Mouse (Mus musculus): ENCODE results near the gene Rbck1. TPM values are rescaled to one million over a fixed set of nuclear protein-coding genes. Genes with fewer than 3 reads are reported as not detected.

Rbck1 gene
- polyA plus RNA-seq, 1 experiment from 2014 or later: 94.4 TPM

- Histone ChIP-seq H3K27ac (peak within 1 kb of the TSS; percentile 63; the same call in 1 of the 2 replicates), H3K9me3 (no peaks in the 10 kb centered on the region), H3K27me3 (no peaks in the 10 kb centered on the region), H3K36me3 (no peaks in the 10 kb centered on the region), H3K4me2 (peak within 1 kb of the TSS; percentile 89), H3K4me1 (peaks cover 11% of the 10 kb centered on the region), H3K4me3 (peak within 1 kb of the TSS; percentile 50), H3K9ac (peak within 1 kb of the TSS; percentile 52)
- ATAC-seq (ENCODE audit: borderline replicate concordance, extremely low read depth, low FRiP score, low TSS enrichment): peak; percentile 87
- under 1% methylated on average over 51 of the region's 52 CpGs for WGBS
These were observed 11.1 kb upstream of the Rbck1 start, which contains the start of gene Trib3 for GRCm38 (mm10) chr2:152343329-152344213. Gene Trib3, minus strand, starts transcription at chr2:152344032.

GRCm38 (mm10) chr2:152339631-152340179 is 7.3 kb upstream of the Rbck1 start:
- no peaks in the 10 kb centered on the region for H3K9me3 ChIP-seq
- H3K27ac ChIP-seq: no peak overlapping the region
- no peak for ATAC-seq (ENCODE audit: borderline replicate concordance, extremely low read depth, low FRiP score, low TSS enrichment)
- H3K27me3 ChIP-seq: no peaks in the 10 kb centered on the region
- no peak overlapping the region for H3K4me2 ChIP-seq
- H3K4me3 ChIP-seq: no peak overlapping the region
- 85% methylated on average over 22 of the region's 22 CpGs for WGBS
- H3K9ac ChIP-seq: no peak overlapping the region
- peaks cover 25% of the 10 kb centered on the region for H3K4me1 ChIP-seq
- no peaks in the 10 kb centered on the region for H3K36me3 ChIP-seq

DNA sequence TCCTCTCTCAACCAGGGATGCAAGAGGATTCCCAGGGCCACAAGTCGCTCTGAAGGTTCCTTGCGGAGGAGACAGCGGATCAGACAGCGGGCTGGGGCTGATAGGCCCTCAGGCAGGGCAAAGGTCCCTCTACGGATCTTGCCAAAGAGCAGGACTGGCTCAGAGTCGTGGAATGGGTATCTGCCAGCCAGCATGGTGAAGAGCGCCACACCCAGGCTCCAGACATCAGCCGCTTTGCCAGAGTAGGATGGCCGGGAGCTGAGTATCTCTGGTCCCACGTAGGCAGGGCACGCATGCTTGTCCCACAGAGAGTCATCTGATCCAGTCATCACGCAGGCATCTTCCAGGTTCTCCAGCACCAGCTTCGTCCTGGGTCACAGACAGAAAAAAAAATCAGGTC is 5.9 kb upstream of the Rbck1 start:
- H3K4me3 ChIP-seq: no peak overlapping the region
- H3K4me2 ChIP-seq: no peak overlapping the region
- no peaks in the 10 kb centered on the region for H3K27me3 ChIP-seq
- peaks cover 18% of the 10 kb centered on the region for H3K4me1 ChIP-seq
- H3K9ac ChIP-seq: no peak overlapping the region
- H3K9me3 ChIP-seq: no peaks in the 10 kb centered on the region
- 75% methylated on average over 13 of the region's 13 CpGs for WGBS
- no peaks in the 10 kb centered on the region for H3K36me3 ChIP-seq
- H3K27ac ChIP-seq: 0 out of 2 replicates have a peak overlapping the region, but pooled peaks have one; percentile 86
- ATAC-seq (ENCODE audit: borderline replicate concordance, extremely low read depth, low FRiP score, low TSS enrichment): no peak

GRCm38 (mm10) chr2:152337591-152338212 is 5.2 kb upstream of the Rbck1 start:
- H3K4me3 ChIP-seq: no peak overlapping the region
- no peaks in the 10 kb centered on the region for H3K36me3 ChIP-seq
- H3K9ac ChIP-seq: no peak overlapping the region
- H3K27me3 ChIP-seq: no peaks in the 10 kb centered on the region
- ATAC-seq (ENCODE audit: borderline replicate concordance, extremely low read depth, low FRiP score, low TSS enrichment): no peak
- 82% methylated on average over 11 of the region's 11 CpGs for WGBS
- peak overlapping the region; percentile 86 for H3K27ac ChIP-seq
- no peaks in the 10 kb centered on the region for H3K9me3 ChIP-seq
- no peak overlapping the region for H3K4me2 ChIP-seq
- H3K4me1 ChIP-seq: peaks cover 18% of the 10 kb centered on the region

GRCm38 (mm10) chr2:152336856-152337255 is 4.4 kb upstream of the Rbck1 start:
- no peaks in the 10 kb centered on the region for H3K9me3 ChIP-seq
- peaks cover 18% of the 10 kb centered on the region for H3K4me1 ChIP-seq
- H3K27ac ChIP-seq: peak overlapping the region; percentile 86
- H3K27me3 ChIP-seq: no peaks in the 10 kb centered on the region
- H3K4me2 ChIP-seq: no peak overlapping the region
- no peak overlapping the region for H3K9ac ChIP-seq
- ATAC-seq (ENCODE audit: borderline replicate concordance, extremely low read depth, low FRiP score, low TSS enrichment): no peak
- no peaks in the 10 kb centered on the region for H3K36me3 ChIP-seq
- H3K4me3 ChIP-seq: no peak overlapping the region
- WGBS: 55% methylated on average over 1 of the region's 1 CpGs

- Histone ChIP-seq H3K27me3 (no peaks in the 10 kb centered on the region), H3K9me3 (no peaks in the 10 kb centered on the region), H3K4me2 (no peak overlapping the region), H3K36me3 (no peaks in the 10 kb centered on the region), H3K9ac (no peak overlapping the region), H3K4me3 (no peak overlapping the region), H3K27ac (no peak overlapping the region), H3K4me1 (peaks cover 32% of the 10 kb centered on the region)
- ATAC-seq (ENCODE audit: borderline replicate concordance, extremely low read depth, low FRiP score, low TSS enrichment): no peak
- WGBS: 40% methylated on average over 11 of the region's 11 CpGs
These were observed 2.9 kb upstream of the Rbck1 start for GRCm38 (mm10) chr2:152335289-152335820.

DNA sequence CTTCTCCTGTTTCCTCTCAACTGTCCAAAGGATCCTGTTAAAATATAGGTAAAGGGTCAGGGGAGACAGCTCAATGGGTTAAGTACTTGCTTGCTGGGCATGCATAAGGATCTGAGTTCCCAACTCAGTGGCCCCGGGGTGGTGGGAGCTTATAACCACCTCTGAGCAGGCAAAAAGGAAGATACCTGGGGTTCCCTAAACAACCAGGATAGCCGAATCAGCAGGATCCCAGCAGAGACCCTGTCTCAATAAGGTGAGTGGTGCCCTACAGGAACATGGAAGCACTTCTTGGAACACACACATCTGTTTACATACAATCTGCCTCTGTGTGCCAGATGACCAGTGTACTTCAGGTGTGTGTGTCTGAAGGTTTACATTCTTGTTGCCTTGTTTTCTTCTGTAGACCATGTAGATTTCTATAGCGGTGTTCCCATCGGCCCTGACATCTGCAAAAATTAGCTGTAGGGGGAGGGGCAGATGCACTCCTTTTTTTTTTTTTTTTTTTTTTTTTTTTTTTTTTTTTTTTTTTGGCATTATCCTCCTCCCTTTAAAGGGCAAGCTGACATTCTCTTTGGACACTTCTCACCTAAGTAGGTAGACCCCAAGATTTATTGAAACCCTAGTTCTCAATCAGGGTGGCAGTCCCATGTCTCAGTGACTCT is 1.0 kb upstream of the Rbck1 start:
- Histone ChIP-seq H3K9ac (no peak overlapping the region), H3K4me3 (no peak overlapping the region), H3K27ac (no peak overlapping the region), H3K4me2 (no peak overlapping the region), H3K9me3 (no peaks in the 10 kb centered on the region), H3K27me3 (no peaks in the 10 kb centered on the region), H3K36me3 (0 out of 2 replicates have a peak, but pooled peaks cover 7% of the 10 kb centered on the region), H3K4me1 (peaks cover 34% of the 10 kb centered on the region)
- WGBS: 65% methylated on average over 4 of the region's 4 CpGs
- ATAC-seq (ENCODE audit: borderline replicate concordance, extremely low read depth, low FRiP score, low TSS enrichment): no peak

GRCm38 (mm10) chr2:152330858-152331423 is 1.5 kb downstream of the Rbck1 start:
- ATAC-seq (ENCODE audit: borderline replicate concordance, extremely low read depth, low FRiP score, low TSS enrichment): no peak
- WGBS: 54% methylated on average over 7 of the region's 7 CpGs
- Histone ChIP-seq H3K36me3 (peaks cover 20% of the 10 kb centered on the region), H3K9me3 (no peaks in the 10 kb centered on the region), H3K4me3 (peak overlapping the region; percentile 73), H3K9ac (0 out of 2 replicates have a peak overlapping the region, but pooled peaks have one; percentile 75), H3K27ac (no peak overlapping the region), H3K27me3 (no peaks in the 10 kb centered on the region), H3K4me2 (peak overlapping the region; percentile 86), H3K4me1 (peaks cover 24% of the 10 kb centered on the region)

GRCm38 (mm10) chr2:152327980-152328379 is 4.5 kb downstream of the Rbck1 start:
- Histone ChIP-seq H3K9me3 (no peaks in the 10 kb centered on the region), H3K9ac (no peak overlapping the region), H3K4me3 (no peak overlapping the region), H3K36me3 (peaks cover 45% of the 10 kb centered on the region), H3K4me1 (peaks cover 15% of the 10 kb centered on the region), H3K27ac (no peak overlapping the region), H3K4me2 (no peak overlapping the region), H3K27me3 (no peaks in the 10 kb centered on the region)
- WGBS: 62% methylated on average over 5 of the region's 5 CpGs
- ATAC-seq (ENCODE audit: borderline replicate concordance, extremely low read depth, low FRiP score, low TSS enrichment): no peak

GRCm38 (mm10) chr2:152326654-152327053 is 5.8 kb downstream of the Rbck1 start:
- Histone ChIP-seq H3K4me3 (no peak overlapping the region), H3K27me3 (no peaks in the 10 kb centered on the region), H3K27ac (no peak overlapping the region), H3K36me3 (peaks cover 58% of the 10 kb centered on the region), H3K9me3 (no peaks in the 10 kb centered on the region), H3K4me1 (peaks cover 15% of the 10 kb centered on the region), H3K4me2 (no peak overlapping the region), H3K9ac (no peak overlapping the region)
- ATAC-seq (ENCODE audit: borderline replicate concordance, extremely low read depth, low FRiP score, low TSS enrichment): no peak
- WGBS: 83% methylated on average over 8 of the region's 8 CpGs

DNA sequence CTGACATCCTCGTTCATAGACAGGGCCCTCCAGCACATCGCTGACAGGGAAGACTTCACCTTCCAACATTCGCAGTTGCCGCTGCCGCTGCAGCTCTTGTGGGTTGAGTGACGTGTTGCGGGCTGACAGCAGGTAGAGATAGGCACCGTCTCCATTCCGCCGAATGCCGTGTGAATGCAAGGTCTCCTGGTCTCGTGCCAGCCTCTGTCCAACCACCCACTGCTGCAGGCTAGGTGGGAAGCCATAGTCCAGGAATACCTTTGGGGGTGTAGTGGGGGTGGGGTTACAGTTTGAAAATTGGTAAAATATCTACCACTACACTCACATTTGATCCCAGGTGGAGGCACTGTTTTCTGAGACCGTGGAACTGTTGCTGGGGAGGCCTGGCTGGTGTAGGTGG is 6.3 kb downstream of the Rbck1 start:
- H3K36me3 ChIP-seq: peaks cover 63% of the 10 kb centered on the region
- H3K27ac ChIP-seq: no peak overlapping the region
- no peak overlapping the region for H3K4me2 ChIP-seq
- H3K9ac ChIP-seq: no peak overlapping the region
- no peaks in the 10 kb centered on the region for H3K9me3 ChIP-seq
- H3K27me3 ChIP-seq: no peaks in the 10 kb centered on the region
- no peak for ATAC-seq (ENCODE audit: borderline replicate concordance, extremely low read depth, low FRiP score, low TSS enrichment)
- 87% methylated on average over 13 of the region's 13 CpGs for WGBS
- peaks cover 10% of the 10 kb centered on the region for H3K4me1 ChIP-seq
- no peak overlapping the region for H3K4me3 ChIP-seq
